Mouse (Mus musculus): ENCODE data around the gene Fbxo42.
"Not testable (repeated sequence)": the region's sequence is repeated elsewhere in the genome, so short reads cannot be mapped to it uniquely, and the experiment has no call there.

Gene Fbxo42

GRCm38 (mm10) chr4:141136126-141136525 is 11.6 kb upstream of the Fbxo42 start:
- DNase-seq (ENCODE audit: low read depth, low spot score) = no peak

- not testable (repeated sequence) for DNase-seq (ENCODE audit: low read depth, low spot score)
Observed at GRCm38 (mm10) chr4:141137740-141138139, 10.0 kb upstream of the Fbxo42 start.

DNA sequence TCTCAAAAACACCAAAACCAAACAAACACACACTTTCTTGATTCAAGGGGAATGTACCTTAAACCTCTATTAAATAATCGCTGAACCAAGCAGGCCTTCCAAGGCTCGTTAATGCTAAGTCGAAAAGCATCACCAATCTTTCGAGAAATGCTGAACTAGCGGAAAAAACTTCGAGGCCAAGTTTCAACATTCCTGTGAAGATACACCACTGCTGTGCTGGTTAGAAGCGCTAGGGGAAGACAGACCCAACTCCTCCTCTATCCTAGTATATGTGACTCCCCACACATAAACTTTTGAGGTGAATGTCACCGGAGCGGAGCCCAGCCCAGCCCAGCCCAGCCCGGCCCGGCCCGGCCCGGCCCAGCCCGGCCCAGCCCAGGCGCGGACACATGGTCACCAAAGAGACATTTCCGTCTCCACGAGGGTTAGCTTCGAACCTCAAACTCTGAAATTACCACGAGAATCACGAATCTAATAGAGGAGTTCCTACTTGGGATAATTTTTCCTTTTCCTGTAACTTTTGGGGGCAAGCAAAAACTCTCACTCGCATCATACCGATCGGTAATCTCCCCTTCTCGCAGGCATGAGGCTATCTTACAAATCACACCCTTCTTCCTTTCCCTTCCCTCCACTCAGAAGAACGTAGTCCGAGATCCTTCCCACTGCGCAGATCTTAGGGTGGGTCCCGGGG is 9.1 kb upstream of the Fbxo42 start:
- no peak for DNase-seq (ENCODE audit: low read depth, low spot score)

GRCm38 (mm10) chr4:141139116-141139970 is 8.4 kb upstream of the Fbxo42 start, which contains the start of gene Szrd1:
Gene Szrd1 (minus strand): TSS chr4:141139775.
- peak; percentile 98 for DNase-seq (ENCODE audit: low read depth, low spot score)

GRCm38 (mm10) chr4:141140354-141140753 is 7.4 kb upstream of the Fbxo42 start:
- not testable (repeated sequence) for DNase-seq (ENCODE audit: low read depth, low spot score)

DNA sequence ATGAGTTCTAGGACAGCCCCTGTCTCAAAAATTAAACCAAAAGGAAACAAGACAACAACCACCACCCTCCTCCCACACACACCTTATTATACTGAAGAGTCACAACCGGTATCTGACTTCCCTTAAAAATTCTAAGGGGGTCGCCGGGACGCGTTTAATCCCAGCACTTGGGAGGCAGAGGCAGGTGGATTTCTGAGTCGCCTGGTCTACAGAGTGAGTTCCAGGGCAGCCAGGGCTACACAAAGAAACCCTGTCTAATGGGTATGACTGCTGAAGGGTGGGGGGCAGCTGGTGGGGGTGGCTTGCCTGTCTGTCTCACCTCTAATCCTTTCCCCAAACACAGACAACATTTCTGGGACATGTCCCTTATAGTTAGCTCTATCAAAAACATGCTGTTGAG is 6.7 kb upstream of the Fbxo42 start:
- DNase-seq (ENCODE audit: low read depth, low spot score) = no peak

GRCm38 (mm10) chr4:141142285-141142811 is 5.4 kb upstream of the Fbxo42 start:
- peak; percentile 70 for DNase-seq (ENCODE audit: low read depth, low spot score)

DNA sequence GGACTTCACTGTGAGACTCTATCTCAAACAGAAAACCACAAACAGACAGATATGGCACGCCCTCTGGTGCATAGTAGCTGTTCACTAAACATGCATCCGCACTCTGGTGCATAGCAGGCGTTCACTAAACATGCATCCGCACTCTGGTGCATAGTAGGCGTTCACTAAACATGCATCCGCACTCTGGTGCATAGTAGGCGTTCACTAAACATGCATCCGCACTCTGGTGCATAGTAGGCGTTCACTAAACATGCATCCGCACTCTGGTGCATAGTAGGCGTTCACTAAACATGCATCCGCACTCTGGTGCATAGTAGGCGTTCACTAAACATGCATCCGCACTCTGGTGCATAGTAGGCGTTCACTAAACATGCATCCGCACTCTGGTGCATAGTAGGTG is 2.6 kb upstream of the Fbxo42 start:
- DNase-seq (ENCODE audit: low read depth, low spot score) = not testable (repeated sequence)

DNA sequence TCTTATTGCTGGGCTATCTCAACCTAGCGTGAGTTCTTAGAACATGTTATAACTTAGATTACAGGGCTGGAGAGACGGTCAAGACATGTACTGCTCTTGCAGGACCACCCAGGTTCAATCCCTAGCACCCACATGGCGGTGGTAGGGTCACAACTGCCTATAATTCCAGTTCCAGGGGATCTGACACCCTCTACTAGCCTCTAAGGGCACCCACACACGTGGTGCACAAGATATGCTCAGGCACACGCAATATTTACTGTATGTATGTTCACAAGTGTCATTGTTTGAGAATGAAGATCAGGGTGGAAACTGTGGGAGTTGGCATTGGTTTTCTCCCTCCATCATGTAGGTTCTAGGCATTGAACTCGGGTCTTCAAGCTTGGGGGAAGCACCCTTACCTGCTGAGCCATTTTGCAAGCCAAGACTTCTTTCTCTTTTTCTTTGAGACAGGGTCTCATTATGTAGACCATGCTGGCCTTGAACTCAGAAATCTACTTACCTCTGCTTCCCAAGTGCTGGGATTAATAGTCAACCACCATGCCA is 1.2 kb upstream of the Fbxo42 start:
- no peak for DNase-seq (ENCODE audit: low read depth, low spot score)

- DNase-seq (ENCODE audit: low read depth, low spot score) = no peak
Observed at GRCm38 (mm10) chr4:141148009-141148801, 492 bp downstream of the Fbxo42 start.

- DNase-seq (ENCODE audit: low read depth, low spot score) = no peak
Observed at GRCm38 (mm10) chr4:141149116-141149515, 1.4 kb downstream of the Fbxo42 start.

GRCm38 (mm10) chr4:141157485-141157884 is 9.8 kb downstream of the Fbxo42 start:
- DNase-seq (ENCODE audit: low read depth, low spot score) = no peak

GRCm38 (mm10) chr4:141158609-141159008 is 10.9 kb downstream of the Fbxo42 start:
- no peak for DNase-seq (ENCODE audit: low read depth, low spot score)

- no peak for DNase-seq (ENCODE audit: low read depth, low spot score)
Observed at GRCm38 (mm10) chr4:141159093-141159492, 11.4 kb downstream of the Fbxo42 start.

- no peak for DNase-seq (ENCODE audit: low read depth, low spot score)
Observed at GRCm38 (mm10) chr4:141159666-141160065, 12.0 kb downstream of the Fbxo42 start.

DNA sequence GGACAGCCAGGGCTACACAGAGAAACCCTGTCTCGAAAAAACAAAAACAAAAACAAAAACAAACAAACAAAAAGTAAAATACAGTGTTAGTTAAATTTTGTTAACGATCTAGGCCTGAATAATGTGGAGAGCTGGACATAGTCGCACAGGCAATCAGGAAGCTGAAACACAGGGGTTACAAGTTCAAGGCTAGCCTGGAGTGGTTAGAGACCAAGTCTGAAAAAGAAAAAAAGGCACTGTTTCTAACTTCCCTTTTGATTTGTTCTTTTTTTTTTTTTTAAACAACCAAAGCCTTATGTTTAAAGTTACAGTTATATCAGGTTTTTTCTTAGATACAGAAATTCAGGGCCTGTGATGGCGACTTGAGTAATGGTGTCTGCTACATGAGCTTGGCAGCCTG is 12.5 kb downstream of the Fbxo42 start:
- no peak for DNase-seq (ENCODE audit: low read depth, low spot score)

- no peak for DNase-seq (ENCODE audit: low read depth, low spot score)
Observed at GRCm38 (mm10) chr4:141161699-141162208, 14.0 kb downstream of the Fbxo42 start.

GRCm38 (mm10) chr4:141163729-141164128 is 16.0 kb downstream of the Fbxo42 start:
- DNase-seq (ENCODE audit: low read depth, low spot score) = no peak

DNA sequence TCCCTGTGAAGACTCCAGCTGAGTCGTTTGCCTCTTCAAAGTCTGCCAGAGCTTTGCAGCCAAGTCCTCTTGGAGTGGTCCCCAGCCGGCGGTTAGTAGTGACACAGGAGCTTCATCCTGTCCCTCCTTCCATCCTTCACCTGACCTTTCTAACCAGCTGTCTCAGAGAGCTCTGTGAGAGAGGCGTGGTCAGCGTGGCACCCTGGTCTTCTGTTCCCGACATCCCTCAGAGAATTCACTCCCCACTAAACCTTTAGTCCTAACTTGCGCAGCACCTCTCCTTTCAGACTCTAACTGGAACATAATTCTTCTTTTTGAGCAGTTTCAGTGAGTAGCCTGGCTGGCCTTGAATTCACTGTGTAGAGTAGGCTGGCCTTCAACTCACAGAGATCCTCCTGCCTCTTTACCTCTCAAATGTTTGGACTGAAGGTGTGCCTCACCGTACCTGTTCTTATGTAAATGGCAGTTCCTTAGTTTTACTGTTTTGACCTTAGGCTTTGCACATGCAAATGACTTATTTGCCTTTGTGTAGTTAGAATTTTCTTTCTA is 18.1 kb downstream of the Fbxo42 start:
- DNase-seq (ENCODE audit: low read depth, low spot score) = no peak

DNA sequence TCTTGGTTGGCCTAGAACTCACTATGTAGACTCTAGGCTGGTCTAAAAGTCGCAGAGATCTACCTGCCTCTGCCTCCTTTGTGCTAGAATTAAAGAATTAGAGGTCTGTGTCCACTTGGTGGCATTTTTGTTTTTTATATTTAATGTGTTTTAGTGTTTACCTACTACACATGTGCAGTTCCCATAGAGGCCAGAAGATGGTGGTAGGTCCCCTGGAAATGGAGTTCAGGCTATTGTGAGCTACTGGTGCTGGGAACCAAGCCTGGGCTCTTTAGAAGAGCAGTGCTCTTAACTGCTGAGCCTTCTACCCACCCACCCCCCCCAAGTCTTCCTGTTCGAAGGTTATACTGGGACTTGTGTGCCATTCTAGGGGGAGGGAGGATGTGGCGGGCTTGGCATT is 19.4 kb downstream of the Fbxo42 start:
- DNase-seq (ENCODE audit: low read depth, low spot score) = no peak

DNA sequence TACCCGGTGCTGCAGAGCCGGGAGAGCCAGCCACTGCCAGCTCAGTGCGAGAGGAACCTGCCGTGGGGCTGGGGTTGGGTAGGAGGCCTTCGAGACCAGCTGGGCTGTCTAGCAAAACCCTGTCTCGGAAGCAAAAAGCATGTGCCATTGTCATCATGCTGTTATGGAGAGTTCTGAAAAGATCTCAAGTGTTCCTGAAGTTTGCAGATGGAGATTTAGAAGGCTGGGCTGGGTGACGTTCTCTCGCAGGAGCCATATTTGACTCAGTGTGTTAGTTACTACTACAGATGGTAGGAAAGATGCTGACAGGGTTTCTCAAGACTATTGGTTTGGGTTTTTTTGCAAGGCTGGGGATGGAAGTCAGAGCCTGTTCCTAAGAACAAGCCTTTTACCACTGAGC is 24.4 kb downstream of the Fbxo42 start:
- DNase-seq (ENCODE audit: low read depth, low spot score) = no peak
